Mouse (Mus musculus) lung, postnatal 0 days (tissue): Measurements from ENCODE around the gene Kcnj13. TPM values are rescaled to one million over a fixed set of nuclear protein-coding genes. Genes with fewer than 3 reads are reported as not detected.

Experiments used
- ATAC-seq: fragments of 200-750 bp; cut with Nextera tagmentation; 2 replicates; pipeline ENCODE4 v1.8.0; 2017; ENCODE audit warnings: moderate library complexity
- DNase-seq: peaks from one replicate; pipeline ENCODE4 v3.0.0-alpha.2; 2016; ENCODE audit warnings: low spot score
- H3K27ac ChIP-seq: fragments of 300-500 bp; sonication (generic); 2 replicates; pipeline ENCODE4 v1.5.1; 2014; ENCODE audit warnings: antibody characterized with exemption, mild to moderate bottlenecking, low read length, mixed read lengths
- H3K27me3 ChIP-seq: fragments of 300-500 bp; sonication (generic); replicated peaks from 2 replicates; pipeline ENCODE4 v1.6.1; 2014; ENCODE audit warnings: low read length, mixed read lengths; ENCODE audit not compliant: insufficient read depth
- H3K36me3 ChIP-seq: fragments of 300-500 bp; sonication (generic); 2 replicates; pipeline ENCODE4 v1.6.1; 2014; ENCODE audit warnings: low read length, mixed read lengths; ENCODE audit not compliant: insufficient read depth
- H3K4me1 ChIP-seq: fragments of 300-500 bp; sonication (generic); 2 replicates; pipeline ENCODE4 v1.6.1; 2014; ENCODE audit warnings: antibody characterized with exemption, low read depth, low read length, mixed read lengths; ENCODE audit not compliant: insufficient read depth
- H3K4me2 ChIP-seq: fragments of 300-500 bp; sonication (generic); replicated peaks from 2 replicates; pipeline ENCODE4 v1.6.1; 2014; ENCODE audit warnings: low read depth, mild to moderate bottlenecking, low read length, moderate library complexity, mixed read lengths
- H3K4me3 ChIP-seq: fragments of 300-500 bp; sonication (generic); 2 replicates; pipeline ENCODE4 v1.5.1; 2014; ENCODE audit warnings: low read depth, low read length
- H3K9ac ChIP-seq: fragments of 300-500 bp; sonication (generic); replicated peaks from 2 replicates; pipeline ENCODE4 v1.6.1; 2014; ENCODE audit warnings: low read depth, mild to moderate bottlenecking
- H3K9me3 ChIP-seq: fragments of 300-500 bp; sonication (generic); 2 replicates; pipeline ENCODE4 v1.6.1; 2016; ENCODE audit warnings: low read length, mixed read lengths
- CTCF ChIP-seq: IDR thresholded peaks from 2 replicates; pipeline ENCODE4 v1.5.1; 2016; ENCODE audit warnings: antibody characterized with exemption, mild to moderate bottlenecking
- EP300 ChIP-seq: IDR thresholded peaks from 2 replicates; pipeline ENCODE4 v1.6.1; 2016; ENCODE audit warnings: antibody characterized with exemption, mild to moderate bottlenecking, control low read depth
- WGBS: fragments of 180-500 bp; shearing (Covaris S2); extraction: QIAGEN DNeasy Blood & Tissue Kit; methylation state at CpG from one replicate; pipeline ENCODE4 v1.1.7; 2014; 5-methylcytosine and 5-hydroxymethylcytosine counted together
- polyA plus RNA-seq: library from polyadenylated mRNA; unstranded; fragments of >200 nt; fragmentation: Nextera tagmentation; extraction: Ambion mirVana; gene quantifications from 2 replicates; pipeline ENCODE4 v1.2.1, GENCODE M21; 2015

Kcnj13 gene
- polyA plus RNA-seq, 1 experiment from 2014 or later = 48.7 TPM

GRCm38 (mm10) chr1:87396923-87397586 is 2.5 kb upstream of the Kcnj13 start:
- Histone ChIP-seq H3K4me2 (no peak overlapping the region), H3K4me1 (peaks cover 7% of the 10 kb centered on the region; the same call in 1 of the 2 replicates), H3K27ac (peak overlapping the region; percentile 20), H3K27me3 (no peaks in the 10 kb centered on the region), H3K4me3 (no peak overlapping the region), H3K9ac (no peak overlapping the region), H3K36me3 (no peaks in the 10 kb centered on the region), H3K9me3 (no peaks in the 10 kb centered on the region)
- TF ChIP-seq EP300 (no peak; the same call in 1 of the 2 replicates), CTCF (no peak)
- 42% methylated on average over 7 of the region's 7 CpGs for WGBS
- ATAC-seq (0 out of 2 replicates have a peak, but pooled peaks have one; percentile 27), DNase-seq (peak; percentile 72)

GRCm38 (mm10) chr1:87393444-87394195 is 909 bp downstream of the Kcnj13 start:
- Histone ChIP-seq H3K36me3 (0 out of 2 replicates have a peak, but pooled peaks cover 3% of the 10 kb centered on the region), H3K27me3 (no peaks in the 10 kb centered on the region), H3K4me3 (peak overlapping the region; percentile 8; the same call in 1 of the 2 replicates), H3K9me3 (no peaks in the 10 kb centered on the region), H3K27ac (peak overlapping the region; percentile 5; the same call in 1 of the 2 replicates), H3K9ac (no peak overlapping the region), H3K4me2 (peak overlapping the region; percentile 30; the same call in 1 of the 2 replicates), H3K4me1 (peaks cover 7% of the 10 kb centered on the region; the same call in 1 of the 2 replicates)
- DNase-seq (peak; percentile 83), ATAC-seq (peak; percentile 86)
- 56% methylated on average over 3 of the region's 3 CpGs for WGBS
- TF ChIP-seq EP300 (peak; percentile 58), CTCF (no peak)

- Histone ChIP-seq H3K4me1 (no peaks in the 10 kb centered on the region), H3K36me3 (peaks cover 6% of the 10 kb centered on the region; the same call in 1 of the 2 replicates), H3K27me3 (no peaks in the 10 kb centered on the region), H3K9ac (no peak overlapping the region), H3K4me3 (no peak overlapping the region), H3K4me2 (no peak overlapping the region), H3K9me3 (no peaks in the 10 kb centered on the region), H3K27ac (no peak overlapping the region)
- no peak for TF ChIP-seq CTCF
- TF ChIP-seq EP300 = no peak
- ATAC-seq (no peak), DNase-seq (no peak)
- 83% methylated on average over 9 of the region's 9 CpGs for WGBS
Observed at GRCm38 (mm10) chr1:87386436-87387092, 8.0 kb downstream of the Kcnj13 start.

- Histone ChIP-seq H3K27me3 (no peaks in the 10 kb centered on the region), H3K9ac (no peak overlapping the region), H3K9me3 (no peaks in the 10 kb centered on the region), H3K4me2 (no peak overlapping the region), H3K36me3 (0 out of 2 replicates have a peak, but pooled peaks cover 3% of the 10 kb centered on the region), H3K27ac (no peak overlapping the region), H3K4me3 (no peak overlapping the region), H3K4me1 (no peaks in the 10 kb centered on the region)
- WGBS = 80% methylated on average over 3 of the region's 3 CpGs
- ATAC-seq (no peak), DNase-seq (no peak)
- no peak for TF ChIP-seq EP300
- TF ChIP-seq CTCF = no peak
Observed at GRCm38 (mm10) chr1:87381152-87381551, 13.4 kb downstream of the Kcnj13 start.

GRCm38 (mm10) chr1:87379919-87380318 is 14.6 kb downstream of the Kcnj13 start:
- DNase-seq (peak; percentile 59), ATAC-seq (peak; percentile 23; the same call in 1 of the 2 replicates)
- H3K4me3 ChIP-seq = no peak overlapping the region
- 92% methylated on average over 1 of the region's 1 CpGs for WGBS
- TF ChIP-seq EP300 (no peak), CTCF (peak; percentile 68)
- no peak overlapping the region for H3K27ac ChIP-seq
- H3K36me3 ChIP-seq = 0 out of 2 replicates have a peak, but pooled peaks cover 3% of the 10 kb centered on the region
- H3K9me3 ChIP-seq = no peaks in the 10 kb centered on the region
- no peak overlapping the region for H3K9ac ChIP-seq
- H3K4me1 ChIP-seq = no peaks in the 10 kb centered on the region
- H3K27me3 ChIP-seq = no peaks in the 10 kb centered on the region
- no peak overlapping the region for H3K4me2 ChIP-seq
